Mouse (Mus musculus): ENCODE measurements at regions not wholly inside any gene's neighbourhood (a gene's known extent, or its start where the extent isn't known, plus 50 kb on each side); places are given as distances from the start of the nearest gene placed in this dataset.
A peak's percentile ranks its signal among the peaks of the same experiment; 100 is the strongest.

GRCm38 (mm10) chr8:88417307-88418095 lies 55.5 kb upstream of the Brd7 start:
- DNase-seq (ENCODE audit: low spot score) = peak; percentile 19

GRCm38 (mm10) chr8:88423264-88423663 lies 61.3 kb upstream of the Brd7 start:
- DNase-seq (ENCODE audit: low spot score) = no peak

DNA sequence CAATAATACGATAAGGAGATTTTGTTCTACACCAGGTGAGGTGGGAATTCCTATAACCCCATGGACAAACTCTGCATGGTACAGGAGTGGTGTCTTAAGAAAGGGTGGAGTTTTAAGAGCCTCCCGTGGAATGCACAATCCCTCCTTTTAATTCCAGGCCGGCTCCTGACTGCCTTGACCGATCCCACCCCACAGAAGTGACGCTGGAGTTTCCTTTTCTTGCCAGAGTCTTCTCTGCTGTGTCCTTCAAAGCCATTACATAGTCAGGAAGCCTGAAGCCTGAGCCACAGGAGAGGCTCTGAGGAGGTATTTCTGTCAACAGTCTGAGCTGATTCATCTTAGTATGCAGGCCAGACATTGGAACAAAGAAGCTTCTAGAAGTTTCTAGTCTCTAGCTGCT lies 66.6 kb upstream of the Brd7 start:
- no peak for DNase-seq (ENCODE audit: low spot score)

GRCm38 (mm10) chr8:88431389-88431788 lies 69.4 kb upstream of the Brd7 start:
- DNase-seq (ENCODE audit: low spot score) = no peak

DNA sequence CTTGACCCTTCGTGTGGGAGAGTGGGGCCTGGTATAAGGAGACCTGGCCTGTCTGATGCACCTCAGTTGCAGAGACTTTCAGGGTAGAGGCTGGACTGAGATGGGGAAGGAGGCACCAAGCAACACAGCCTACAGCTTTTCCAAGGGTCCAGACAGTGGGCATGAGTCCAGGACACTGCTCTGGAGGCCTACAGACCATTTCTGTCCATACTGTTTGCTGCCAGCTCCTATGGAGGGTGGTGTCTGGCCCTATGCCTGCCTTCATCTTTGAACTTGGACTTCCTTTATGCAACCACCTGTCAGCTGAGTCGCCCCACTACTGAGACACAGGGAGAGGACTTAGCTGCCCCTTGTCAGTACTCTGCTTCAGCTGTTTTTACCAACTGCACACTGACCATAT lies 73.7 kb upstream of the Brd7 start:
- no peak for DNase-seq (ENCODE audit: low spot score)

DNA sequence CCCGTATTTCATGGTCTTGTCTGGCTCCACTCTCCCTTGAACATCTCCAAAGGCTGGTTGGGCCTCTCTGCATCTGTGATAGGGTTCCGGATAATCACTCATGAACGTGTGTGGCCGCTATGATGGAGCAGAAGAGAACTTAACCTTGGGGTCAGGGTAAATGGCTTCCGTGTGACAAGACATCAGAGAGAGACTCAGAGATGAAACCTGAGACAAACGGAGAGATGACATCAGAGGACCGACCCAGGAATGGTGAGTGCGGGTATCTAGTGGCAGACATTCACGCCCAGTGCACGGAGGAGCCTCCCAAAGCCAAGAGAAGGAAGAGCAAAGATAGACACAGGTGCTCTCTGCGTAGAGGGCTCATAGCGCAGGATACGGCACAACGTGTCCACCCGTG lies 78.2 kb upstream of the Brd7 start:
- peak; percentile 55 for DNase-seq (ENCODE audit: low spot score)

GRCm38 (mm10) chr8:88443397-88443796 lies 77.8 kb upstream of the Nkd1 start:
- DNase-seq (ENCODE audit: low spot score) = no peak

DNA sequence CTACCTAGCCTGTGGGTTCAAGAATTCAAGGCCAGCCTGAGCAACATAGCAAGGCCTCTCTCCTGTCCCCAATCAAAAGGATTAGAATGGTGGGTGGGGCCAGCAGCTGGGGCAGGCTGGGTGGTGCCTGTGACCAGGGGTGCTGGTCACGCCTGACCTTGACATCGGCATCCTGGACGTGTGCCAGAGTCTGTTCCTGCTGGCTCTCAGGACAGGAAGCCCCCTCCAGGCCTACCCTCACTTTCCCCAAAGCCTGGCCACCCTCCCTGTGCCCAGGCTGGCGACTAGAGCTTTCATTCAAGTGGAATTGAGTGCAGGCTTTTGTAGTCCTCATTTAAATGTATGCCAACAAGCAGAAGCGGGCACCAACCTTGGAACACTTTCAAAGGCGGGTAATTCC lies 73.7 kb upstream of the Nkd1 start:
- DNase-seq (ENCODE audit: low spot score) = no peak

- no peak for DNase-seq (ENCODE audit: low spot score)
Measured at GRCm38 (mm10) chr8:88447844-88448535, 73.2 kb upstream of the Nkd1 start.

GRCm38 (mm10) chr8:88449001-88449400 lies 72.2 kb upstream of the Nkd1 start:
- DNase-seq (ENCODE audit: low spot score) = no peak

DNA sequence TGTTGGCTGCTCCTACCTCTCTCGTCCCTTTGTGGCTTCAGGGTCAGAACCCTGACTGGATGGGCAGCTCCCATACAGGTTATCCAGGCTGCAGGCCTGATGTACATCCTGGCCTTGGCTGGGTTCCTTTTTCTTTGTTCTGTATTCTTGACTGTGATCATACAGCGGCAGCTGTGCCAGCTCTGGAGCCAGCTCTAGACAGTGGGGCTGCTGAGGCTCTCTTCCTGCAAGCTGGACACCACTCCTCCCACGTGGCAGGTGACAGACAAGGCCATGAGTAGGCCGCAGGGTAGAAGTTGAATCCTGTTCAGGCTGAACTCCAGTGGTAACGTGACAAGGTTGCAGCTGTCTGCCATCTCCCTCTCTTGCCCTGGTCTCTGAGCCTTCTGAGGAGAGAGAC lies 71.6 kb upstream of the Nkd1 start:
- DNase-seq (ENCODE audit: low spot score) = no peak

GRCm38 (mm10) chr8:88450864-88451657 lies 70.1 kb upstream of the Nkd1 start:
- DNase-seq (ENCODE audit: low spot score) = peak; percentile 30

DNA sequence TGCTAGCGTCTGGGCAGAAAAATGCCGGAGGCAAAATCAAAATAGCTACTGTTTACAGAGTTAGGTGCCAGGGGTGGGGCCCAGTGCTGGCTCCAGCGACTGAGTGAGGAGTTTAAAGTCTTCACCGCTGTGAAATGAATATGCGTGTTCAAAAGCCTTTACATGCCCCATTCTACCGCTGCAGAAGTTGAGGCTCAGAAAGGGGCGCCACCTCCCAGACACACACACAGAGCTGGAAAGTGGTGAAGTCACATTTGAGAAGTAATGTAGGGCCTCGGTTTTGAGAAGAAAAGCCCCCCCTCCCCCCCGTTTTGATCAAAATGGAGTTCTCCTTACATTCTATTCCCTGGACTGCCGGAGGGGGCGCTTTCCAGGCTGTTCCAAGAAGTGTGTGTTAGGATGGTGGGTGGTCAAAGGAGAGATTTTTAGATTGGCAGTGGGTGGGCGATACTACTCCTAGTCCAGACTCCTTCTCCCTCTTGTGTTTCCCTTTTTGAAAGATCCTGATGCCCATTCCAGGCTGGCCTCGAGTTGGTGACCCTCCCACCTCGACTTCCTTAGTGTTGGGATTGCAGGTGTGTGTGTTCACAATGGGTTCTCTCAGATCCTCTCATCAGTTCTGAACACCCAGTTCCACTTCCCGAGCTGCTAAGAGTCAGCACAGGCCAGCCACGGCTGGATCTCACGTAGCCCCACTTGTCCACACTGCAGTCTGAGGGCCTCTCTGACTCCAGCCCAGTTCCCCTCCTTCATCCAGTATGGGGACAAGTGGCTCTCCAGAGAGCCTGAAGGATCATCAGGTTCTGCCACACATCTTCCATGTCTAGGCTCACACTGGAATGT lies 69.3 kb upstream of the Nkd1 start:
- no peak for DNase-seq (ENCODE audit: low spot score)

DNA sequence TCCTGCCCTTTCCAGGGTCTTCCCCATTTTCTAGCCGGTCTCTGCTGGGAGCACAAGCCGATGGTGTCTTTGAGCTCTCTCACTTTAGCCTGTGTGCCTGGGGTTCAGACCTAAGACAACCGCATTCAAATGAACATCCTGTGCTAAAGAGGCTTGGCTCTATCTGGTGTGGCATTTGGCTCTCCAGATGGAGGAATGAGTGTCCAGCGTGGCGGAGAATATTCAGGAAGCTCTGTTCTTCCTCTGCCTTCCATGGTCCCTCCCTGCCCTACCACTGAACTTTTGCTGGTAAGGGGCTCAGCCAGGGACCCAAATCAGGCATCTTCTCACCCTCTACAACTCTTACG lies 68.7 kb upstream of the Nkd1 start:
- no peak for DNase-seq (ENCODE audit: low spot score)

DNA sequence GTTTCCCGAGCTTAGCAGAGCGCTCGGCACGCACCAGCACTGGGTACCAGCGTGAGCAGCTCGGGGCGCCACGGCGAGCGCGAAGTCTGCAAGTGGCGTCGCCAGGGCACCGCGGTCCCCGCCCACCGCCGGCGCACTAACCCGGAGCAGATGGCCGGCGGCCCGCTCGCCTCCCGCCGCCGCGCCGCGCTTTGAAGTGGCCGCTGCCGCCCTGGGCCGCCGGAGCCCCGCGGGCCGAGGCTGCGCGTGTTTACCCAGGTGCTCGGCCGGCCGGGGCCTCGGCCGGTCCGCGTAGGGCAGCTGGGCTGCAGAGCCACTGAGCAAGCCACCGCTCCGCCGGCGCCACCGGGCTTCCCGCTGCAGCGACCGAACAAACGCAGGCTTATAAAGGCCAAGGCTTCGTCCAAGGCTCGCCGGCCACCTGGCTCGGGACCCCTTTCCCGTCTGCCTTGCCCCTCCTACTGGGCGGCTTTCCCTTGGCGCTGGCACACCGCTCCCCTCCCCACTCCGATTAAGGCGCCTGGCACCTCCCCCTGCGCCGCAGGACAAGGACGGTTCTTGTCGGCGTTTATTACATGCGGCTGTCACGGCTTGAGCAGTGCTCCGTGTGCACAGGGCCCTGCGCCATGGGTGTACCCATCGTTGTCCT lies 67.0 kb upstream of the Nkd1 start:
- DNase-seq (ENCODE audit: low spot score) = peak; percentile 87

- no peak for DNase-seq (ENCODE audit: low spot score)
Measured at GRCm38 (mm10) chr8:88454906-88455305, 66.2 kb upstream of the Nkd1 start.

GRCm38 (mm10) chr8:88455434-88456020 lies 65.6 kb upstream of the Nkd1 start:
- peak; percentile 77 for DNase-seq (ENCODE audit: low spot score)

DNA sequence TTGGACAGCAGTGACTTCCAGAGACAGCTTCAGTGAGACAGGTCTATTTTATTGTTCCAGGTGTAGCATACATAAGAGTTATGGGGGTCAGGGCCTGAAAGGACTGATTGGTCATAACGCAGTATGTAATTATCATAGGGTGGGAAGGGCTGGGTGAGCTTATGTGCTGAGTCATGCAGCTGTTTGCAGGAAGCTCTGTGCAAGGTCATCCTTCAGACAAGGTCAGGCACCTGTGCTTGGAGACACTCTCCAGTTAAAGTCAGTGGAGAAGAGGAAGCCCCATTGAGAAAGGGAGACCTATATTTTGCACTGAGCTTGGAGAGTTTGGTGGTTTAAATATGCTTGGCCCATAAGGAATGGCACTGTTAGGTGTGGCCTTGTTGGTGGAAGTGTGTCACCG lies 62.0 kb upstream of the Nkd1 start:
- no peak for DNase-seq (ENCODE audit: low spot score)

DNA sequence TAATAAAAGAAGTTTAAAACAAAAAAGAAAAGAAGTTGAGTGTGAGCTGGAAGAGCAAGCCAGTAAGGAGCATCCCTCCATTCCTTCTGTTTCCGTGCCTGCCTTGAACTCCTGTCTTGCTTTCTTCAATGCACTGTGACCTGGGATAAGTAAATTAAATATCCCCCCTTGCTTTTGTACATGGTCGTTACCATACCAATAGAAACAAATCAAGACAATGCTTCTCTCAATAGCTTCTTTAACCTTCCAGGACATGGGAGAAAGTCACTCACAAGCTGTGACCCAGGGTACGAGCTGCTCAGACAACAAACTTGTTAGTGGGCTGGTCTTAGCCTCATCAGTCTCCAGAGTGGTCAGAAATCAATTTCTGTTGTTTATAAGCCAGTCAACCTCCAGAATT lies 53.4 kb upstream of the Nkd1 start:
- no peak for DNase-seq (ENCODE audit: low spot score)

DNA sequence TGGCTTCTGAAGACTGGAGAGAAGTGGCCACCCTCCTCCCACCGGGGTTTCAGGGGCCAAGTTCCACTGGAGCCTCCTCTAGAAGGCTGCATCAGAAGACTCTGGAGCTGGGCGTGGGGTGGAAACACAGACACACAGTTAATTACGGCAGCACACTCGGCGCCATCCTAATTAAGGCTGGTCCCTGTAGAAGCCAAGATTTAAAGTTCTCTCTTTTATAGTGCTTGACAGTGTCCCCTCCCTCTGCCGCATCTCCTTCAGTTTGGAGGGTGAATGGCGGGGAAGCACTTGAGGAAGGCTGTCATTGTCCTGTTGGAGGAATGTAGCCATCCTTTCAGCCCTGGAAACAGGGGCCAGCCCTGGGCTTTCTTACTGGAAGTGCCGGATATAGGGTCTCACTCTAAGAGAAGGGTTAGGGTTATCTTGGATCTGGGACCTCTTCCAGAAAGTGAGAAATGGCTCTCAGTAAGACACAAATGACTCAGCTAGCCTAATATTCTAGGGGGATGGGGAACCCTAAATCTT lies 50.2 kb upstream of the Nkd1 start:
- DNase-seq (ENCODE audit: low spot score) = no peak
